Mouse (Mus musculus) spleen, adult 12 weeks (tissue): ENCODE measurements around the gene Jak1.

Experiments
- DNase-seq: peaks from one replicate; pipeline ENCODE4 v3.0.0; 2022; ENCODE audit warnings: low spot score

The Jak1 gene

GRCm38 (mm10) chr4:101239313-101240162 is 25.5 kb downstream of the Jak1 start:
- DNase-seq: no peak

DNA sequence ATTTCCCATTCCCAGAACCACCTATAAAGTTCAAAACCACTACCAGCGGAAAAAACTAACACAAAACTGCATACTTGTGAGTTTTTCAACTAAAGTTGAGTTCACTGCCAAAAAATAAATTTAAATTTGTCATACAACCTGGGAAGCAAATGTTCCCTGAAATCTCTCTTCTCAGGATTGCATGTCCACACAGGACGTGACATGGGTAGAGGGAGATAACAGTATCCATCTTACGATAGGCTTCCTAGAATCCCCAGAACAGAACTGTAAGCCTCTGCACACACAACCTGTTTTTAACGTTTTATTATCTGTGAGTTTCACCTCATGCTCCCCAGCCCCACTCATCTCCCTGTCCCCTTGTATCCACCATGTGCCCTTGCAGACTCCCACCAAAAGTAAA is 26.5 kb downstream of the Jak1 start:
- no peak for DNase-seq

GRCm38 (mm10) chr4:101236797-101237196 is 28.3 kb downstream of the Jak1 start:
- no peak for DNase-seq

DNA sequence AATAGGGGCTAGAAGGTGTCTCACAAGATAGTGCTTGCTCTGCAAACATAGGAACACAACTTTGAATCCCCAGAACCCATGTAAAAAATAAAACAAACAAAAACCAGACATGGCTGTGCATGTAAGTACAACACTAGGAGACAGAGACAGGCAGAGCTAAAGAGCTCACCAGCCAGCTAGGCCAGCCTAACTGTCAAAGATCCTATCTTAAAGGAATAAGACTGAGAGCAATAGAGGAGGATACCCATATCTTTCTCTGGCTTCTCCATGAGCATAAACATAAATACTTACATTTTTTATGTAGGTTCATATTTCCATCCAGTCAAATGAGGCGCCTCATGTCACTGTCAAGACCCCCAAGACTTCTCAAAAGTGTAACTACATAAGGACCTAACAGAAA is 29.1 kb downstream of the Jak1 start:
- no peak for DNase-seq

DNA sequence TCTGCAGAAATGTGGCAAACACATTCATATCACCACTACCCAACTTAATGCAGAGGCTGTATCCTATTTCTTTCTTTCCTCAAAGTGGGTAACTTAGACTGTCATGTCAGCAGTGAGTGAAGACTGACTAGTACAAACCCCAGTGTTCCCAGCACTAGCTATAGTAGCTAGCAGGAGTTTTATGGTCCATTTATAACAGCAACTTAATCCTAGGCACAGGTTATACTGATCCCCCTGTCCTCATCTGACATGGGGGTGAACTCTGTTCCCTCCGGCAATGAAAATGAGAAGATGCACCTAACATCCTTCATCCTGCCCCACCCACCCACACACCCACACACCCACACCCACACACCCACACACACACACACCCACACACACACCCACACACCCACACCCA is 30.3 kb downstream of the Jak1 start:
- no peak for DNase-seq

DNA sequence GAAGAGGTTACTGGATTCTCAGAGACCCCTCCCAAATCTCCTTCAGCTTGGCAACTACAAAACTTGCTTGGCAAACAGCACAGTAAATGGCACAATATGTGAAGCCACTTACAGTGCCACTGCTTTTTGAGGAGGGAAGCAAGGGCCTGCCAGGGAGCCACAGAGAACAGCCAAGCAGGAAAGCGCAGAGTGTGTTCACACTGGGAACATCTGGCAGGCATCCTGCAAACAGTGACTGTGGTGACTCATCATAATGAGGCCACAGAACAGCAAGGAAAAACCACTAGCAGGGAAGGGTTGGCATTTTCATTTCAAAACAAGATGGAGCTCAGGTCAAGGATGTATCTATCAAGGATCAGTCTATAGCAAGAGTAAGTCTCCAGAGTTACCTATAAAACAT is 30.8 kb downstream of the Jak1 start:
- DNase-seq: no peak

DNA sequence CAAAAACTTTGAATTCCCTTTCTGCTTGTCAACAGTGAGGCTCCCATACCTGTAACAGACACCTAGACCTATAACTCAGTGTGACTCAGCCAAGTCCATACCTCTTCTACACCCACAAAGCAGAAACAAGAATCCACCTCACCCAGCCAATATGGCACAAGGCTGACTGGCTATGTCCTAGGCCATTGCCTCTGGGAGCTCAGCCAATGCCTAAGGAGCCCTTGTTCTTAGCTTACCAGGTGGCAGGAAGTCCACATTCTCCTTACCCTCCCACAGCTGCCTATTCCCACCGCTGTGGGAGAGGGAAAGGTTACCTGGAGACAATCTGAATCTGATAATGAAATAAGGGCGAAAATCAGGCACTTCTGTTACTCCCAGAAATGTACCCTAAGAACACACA is 34.5 kb downstream of the Jak1 start:
- DNase-seq: no peak

DNA sequence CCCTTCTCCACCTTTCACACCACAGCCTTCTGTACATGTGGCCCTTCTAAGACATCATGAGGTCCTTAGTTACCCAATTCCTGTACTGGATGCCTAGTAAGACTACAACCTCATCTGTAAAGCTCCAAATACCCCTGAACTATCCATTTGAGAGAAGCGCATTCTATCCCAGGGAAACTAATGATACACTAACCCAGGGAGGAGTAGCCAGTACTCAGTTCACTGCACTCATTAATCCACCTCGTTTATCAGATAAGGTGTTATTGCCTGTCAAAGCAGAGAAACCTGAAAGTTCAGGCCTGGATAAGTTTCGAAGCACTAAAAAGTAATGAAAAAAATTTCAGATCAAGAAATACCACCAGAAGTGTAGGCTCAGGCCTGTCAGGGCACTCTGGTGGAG is 37.7 kb downstream of the Jak1 start:
- no peak for DNase-seq

- DNase-seq: no peak
Observed at GRCm38 (mm10) chr4:101225984-101226383, 39.1 kb downstream of the Jak1 start.

DNA sequence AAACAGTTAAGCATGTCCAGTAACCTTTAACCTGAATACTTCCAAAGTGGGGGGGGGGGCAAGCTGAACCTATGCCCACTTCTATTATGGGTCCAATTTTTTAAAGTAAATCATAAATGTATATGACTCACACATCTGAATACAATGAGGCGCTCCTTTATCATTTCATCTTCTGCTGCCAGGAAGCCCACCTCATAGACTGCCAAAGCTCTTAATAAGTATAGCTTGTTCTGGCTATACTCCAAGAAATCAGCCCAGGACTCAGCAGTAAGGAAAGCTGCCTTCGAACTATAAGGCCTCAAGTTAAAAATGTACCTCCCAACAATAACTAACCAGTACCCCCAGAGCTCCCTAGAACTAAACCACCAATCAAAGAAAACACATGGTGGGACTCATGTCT is 44.1 kb downstream of the Jak1 start:
- no peak for DNase-seq

DNA sequence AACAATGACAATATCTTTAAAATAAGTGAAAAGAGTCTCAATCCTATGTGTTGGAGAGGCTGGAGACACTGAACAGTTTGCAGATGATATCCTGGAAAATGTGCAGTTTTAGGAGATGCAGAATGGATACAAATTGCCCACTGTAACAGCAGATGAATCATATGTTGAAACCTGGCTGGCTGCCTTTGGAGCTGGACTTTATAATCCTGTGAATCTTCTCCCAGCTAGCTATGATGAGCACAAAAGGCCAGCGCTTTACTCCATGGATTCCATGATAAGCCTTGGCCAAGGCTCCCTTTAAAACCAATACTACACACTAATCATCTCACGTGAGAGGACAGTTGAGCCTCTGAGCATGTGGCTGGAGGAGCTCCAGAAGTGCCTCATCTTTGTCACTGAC is 45.2 kb downstream of the Jak1 start:
- DNase-seq: no peak

- no peak for DNase-seq
Observed at GRCm38 (mm10) chr4:101217026-101217540, 48.0 kb downstream of the Jak1 start.

DNA sequence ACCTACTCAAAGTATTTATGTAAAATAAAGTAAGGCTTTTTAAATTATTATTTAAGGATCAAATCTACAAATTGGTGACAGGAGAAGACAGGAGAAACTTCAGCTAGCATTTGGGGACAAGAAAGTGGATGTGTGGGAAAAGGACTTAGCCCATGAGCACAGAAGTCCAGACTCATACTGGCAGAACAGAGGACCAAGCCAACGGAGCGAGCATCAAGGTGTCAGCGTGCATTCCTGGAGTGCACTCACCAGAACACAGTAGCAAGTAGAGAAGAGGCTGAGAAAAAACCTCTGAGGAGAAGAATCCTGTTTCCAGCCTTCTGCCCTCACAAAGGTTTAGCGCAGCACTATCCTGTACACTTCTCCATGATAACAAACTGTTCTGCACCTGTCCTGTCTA is 48.8 kb downstream of the Jak1 start:
- no peak for DNase-seq

- DNase-seq: no peak
Observed at GRCm38 (mm10) chr4:101213477-101213876, 51.6 kb downstream of the Jak1 start.

DNA sequence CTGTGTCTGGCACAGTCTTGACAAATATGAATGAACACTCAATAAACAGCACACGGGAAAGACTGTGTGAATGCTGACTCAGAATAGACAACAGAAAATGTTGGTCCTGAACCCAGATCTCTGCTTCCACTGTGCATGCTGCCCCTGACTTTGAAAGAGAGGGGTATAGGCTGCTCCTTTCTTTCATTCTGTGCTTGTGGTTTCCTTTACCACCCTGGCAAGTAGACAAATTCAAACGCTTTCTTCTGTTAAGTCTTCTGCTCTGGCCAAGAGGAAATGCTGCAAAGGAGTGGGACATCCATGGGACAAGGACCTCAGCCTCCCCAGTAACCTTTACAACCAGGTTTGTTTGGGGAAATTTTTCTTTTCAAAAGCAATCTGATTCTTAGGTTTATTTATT is 57.6 kb downstream of the Jak1 start:
- DNase-seq: no peak

- DNase-seq: no peak
Observed at GRCm38 (mm10) chr4:101203518-101203917, 61.6 kb downstream of the Jak1 start.

GRCm38 (mm10) chr4:101202626-101203025 is 62.5 kb downstream of the Jak1 start:
- DNase-seq: no peak

DNA sequence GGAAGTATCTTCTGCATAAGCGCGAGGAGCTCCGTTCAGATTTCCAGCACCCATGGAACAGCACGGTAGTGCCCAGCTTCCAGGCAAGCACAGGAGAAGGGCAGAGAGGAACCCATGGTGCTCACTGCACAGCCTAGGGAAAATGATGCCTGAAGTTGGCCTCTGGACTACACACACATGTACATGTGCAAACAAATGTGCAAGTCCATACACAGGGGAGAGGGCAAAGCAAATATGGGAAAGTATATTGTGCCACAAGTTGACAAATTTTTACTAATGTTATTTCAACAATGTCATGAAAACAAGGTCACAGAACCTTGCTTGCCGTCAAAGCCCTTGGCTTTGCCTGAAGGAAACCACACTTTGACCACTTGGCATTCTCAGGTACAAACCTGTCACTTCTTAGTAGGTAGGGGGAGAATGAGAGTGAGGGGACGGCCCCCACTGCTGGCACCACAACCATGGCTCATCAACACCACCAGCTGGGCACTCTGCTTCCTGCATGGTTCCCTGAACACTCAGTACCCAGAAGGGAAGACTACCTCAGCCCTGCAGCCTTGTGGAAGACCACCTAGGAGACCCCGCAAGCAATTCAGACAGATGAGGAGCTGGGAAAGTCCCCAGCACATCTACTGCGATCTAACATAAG is 65.5 kb downstream of the Jak1 start:
- no peak for DNase-seq

DNA sequence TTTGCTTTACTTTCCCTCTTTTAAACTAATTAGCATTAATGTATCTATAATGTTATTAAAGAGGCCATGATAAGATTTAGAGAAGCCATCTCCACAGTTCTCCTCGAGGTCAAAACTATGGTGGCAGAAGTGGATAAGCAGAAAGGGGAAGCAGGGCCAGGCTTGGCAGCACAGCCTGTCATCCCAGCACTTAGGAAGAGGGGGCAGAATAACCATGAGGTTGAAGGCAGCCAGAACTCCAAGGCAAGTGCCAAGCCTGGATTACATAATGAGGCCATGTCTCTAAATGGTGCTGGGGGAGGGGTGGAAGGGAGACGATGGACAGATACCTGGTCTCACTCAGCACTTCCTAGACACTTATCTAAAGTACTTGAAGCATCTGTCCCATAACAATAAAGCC is 66.7 kb downstream of the Jak1 start:
- no peak for DNase-seq

DNA sequence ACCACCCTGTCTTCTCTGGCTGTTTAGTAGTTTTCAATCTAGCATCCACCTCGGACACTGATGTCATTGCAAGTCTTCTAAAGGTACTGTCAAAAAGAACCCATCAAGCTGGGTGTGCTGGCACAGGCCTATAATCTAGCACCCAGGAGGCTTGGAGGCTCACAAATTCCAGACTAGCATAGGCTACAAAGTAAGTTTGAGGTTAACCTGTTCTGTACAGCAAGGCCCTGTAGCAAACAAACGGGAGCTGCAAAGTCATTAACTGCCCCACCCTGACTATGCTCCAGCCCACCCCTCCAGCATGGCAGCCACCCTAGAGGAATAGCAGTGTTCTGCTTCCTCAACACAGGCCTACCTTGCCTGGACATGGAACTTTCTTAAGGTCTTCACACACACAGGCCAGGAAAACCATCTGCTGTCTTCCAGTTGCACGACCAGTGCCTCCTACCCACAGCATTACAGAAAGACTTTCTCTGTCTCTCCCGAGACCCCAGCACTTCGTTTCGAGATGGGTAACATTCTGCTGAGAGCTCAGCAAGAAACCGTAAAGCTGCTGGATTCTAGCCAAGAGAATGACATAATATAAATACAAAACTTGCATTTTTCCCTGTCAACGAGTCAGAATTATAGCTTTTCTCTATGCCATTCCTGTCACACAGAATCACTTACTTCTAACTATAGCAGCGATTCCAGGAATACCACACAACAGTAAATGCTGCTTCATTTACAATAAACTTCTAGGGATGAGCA is 67.5 kb downstream of the Jak1 start:
- DNase-seq: no peak

DNA sequence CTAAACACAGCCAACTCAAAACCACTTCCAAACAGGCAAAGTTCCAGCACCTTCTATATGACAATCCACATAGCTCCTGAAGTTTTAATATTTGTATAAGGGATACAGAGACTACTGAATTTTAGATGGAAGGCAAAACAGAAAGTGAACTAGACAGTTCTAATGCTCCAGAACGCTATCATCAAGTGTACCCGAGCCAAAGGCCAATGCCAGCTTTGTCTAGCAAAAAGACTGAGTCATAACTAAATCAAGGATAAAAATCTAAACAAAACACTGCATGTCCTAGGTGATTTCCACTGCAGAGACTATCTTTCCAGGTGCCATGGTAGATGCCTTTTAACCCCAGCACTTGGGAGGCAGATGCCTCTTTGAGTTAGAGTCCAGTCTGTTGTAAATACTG is 68.7 kb downstream of the Jak1 start:
- no peak for DNase-seq

DNA sequence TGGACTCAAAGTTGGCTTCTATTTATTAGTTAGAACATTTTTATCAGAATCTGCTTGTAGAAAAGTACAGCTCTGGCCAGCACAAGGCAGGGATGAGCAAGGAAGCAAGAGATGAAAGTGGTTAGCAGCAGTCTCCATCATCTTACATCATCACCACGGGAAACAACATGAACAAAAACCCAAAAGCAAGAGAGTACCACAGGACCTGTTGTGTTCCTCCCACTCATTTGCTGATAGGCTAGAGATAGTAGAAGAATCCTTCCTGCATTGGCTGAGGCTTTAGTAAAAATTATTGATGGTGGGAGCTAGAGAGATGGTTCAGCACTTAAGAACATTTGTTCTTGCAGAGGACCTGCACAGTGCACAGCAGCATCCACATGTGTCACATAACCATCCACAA is 70.9 kb downstream of the Jak1 start:
- no peak for DNase-seq
